Mouse (Mus musculus) heart, postnatal 0 days (tissue): ENCODE measurements around the gene Naa30. TPM values are rescaled to one million over a fixed set of nuclear protein-coding genes. Genes with fewer than 3 reads are reported as not detected.

Experiments
- ATAC-seq: fragments of 200-750 bp; cut with Nextera tagmentation; 2 replicates; pipeline ENCODE4 v1.8.0; 2017; ENCODE audit warnings: low read depth, moderate number of reproducible peaks, moderate library complexity; ENCODE audit not compliant: insufficient read depth
- DNase-seq: peaks from one replicate; pipeline ENCODE4 v3.0.0-alpha.2; 2016; ENCODE audit warnings: low spot score
- H3K27ac ChIP-seq: fragments of 300-500 bp; sonication (generic); 2 replicates; pipeline ENCODE4 v1.5.1; 2014; ENCODE audit warnings: low read depth, mild to moderate bottlenecking
- H3K27me3 ChIP-seq: fragments of 300-500 bp; sonication (generic); 2 replicates; pipeline ENCODE4 v1.6.1; 2014; ENCODE audit warnings: low read length, mixed read lengths; ENCODE audit not compliant: control insufficient read depth, insufficient read depth
- H3K36me3 ChIP-seq: fragments of 300-500 bp; sonication (generic); replicated peaks from 2 replicates; pipeline ENCODE4 v1.6.1; 2014; ENCODE audit warnings: low read length, mixed read lengths; ENCODE audit not compliant: control insufficient read depth, insufficient read depth
- H3K4me1 ChIP-seq: fragments of 300-500 bp; sonication (generic); 2 replicates; pipeline ENCODE4 v1.6.1; 2014; ENCODE audit warnings: antibody characterized with exemption; ENCODE audit not compliant: control insufficient read depth, insufficient read depth
- H3K4me2 ChIP-seq: fragments of 300-500 bp; sonication (generic); 2 replicates; pipeline ENCODE4 v1.6.1; 2014; ENCODE audit warnings: low read depth, mild to moderate bottlenecking, low read length, moderate library complexity
- H3K4me3 ChIP-seq: fragments of 300-500 bp; sonication (generic); 2 replicates; pipeline ENCODE4 v1.5.1; 2014; ENCODE audit warnings: low read depth, low read length
- H3K9ac ChIP-seq: fragments of 300-500 bp; sonication (generic); replicated peaks from 2 replicates; pipeline ENCODE4 v1.6.1; 2014; ENCODE audit warnings: low read depth, low read length, mixed read lengths
- H3K9me3 ChIP-seq: fragments of 300-500 bp; sonication (generic); replicated peaks from 2 replicates; pipeline ENCODE4 v1.6.1; 2016; ENCODE audit warnings: low read length; ENCODE audit not compliant: control insufficient read depth
- CTCF ChIP-seq: IDR thresholded peaks from 2 replicates; pipeline ENCODE4 v1.5.1; 2016; ENCODE audit warnings: antibody characterized with exemption, control low read depth, low read depth
- EP300 ChIP-seq: IDR thresholded peaks from 2 replicates; pipeline ENCODE4 v1.6.1; 2016; ENCODE audit warnings: antibody characterized with exemption, low read depth
- WGBS: fragments of 180-500 bp; shearing (Covaris S2); extraction: QIAGEN DNeasy Blood & Tissue Kit; methylation state at CpG from one replicate; pipeline ENCODE4 v1.1.7; 2014; 5-methylcytosine and 5-hydroxymethylcytosine counted together
- polyA plus RNA-seq: library from polyadenylated mRNA; unstranded; fragments of >200 nt; fragmentation: Nextera tagmentation; extraction: Ambion mirVana; gene quantifications from 2 replicates; pipeline ENCODE4 v1.2.1, GENCODE M21; 2015
- total RNA-seq: library from RNA; depleted of rRNA; stranded (reverse); fragments of >200 nt; gene quantifications from 2 replicates; pipeline ENCODE4 v1.2.3, GENCODE M21; 2014; ENCODE audit warnings: low replicate concordance

Gene Naa30
- total and polyA plus RNA-seq, 2 experiments from 2014 or later: 5.7 to 26.1 TPM

DNA sequence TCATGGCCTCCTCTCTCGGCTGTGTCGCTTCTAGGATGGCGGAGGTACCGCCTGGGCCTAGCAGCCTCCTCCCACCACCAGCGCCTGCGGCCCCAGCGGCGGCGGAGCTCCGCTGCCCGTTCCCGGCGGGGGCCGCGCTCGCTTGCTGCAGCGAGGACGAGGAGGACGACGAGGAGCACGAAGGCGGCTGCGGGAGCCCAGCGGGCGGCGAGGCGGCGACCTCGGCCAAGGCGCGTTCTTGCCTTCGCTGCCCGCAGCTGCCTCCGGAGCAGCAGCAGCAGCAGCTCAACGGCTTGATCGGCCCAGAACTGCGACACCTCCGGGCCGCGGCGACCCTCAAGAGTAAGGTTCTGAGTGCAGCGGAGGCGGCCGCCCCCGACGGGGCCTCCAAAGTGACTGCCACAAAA is 559 bp downstream of the Naa30 start:
- H3K36me3 ChIP-seq: no peaks in the 10 kb centered on the region; the same call in 1 of the 2 replicates
- H3K9me3 ChIP-seq: no peaks in the 10 kb centered on the region
- TF ChIP-seq CTCF: no peak
- TF ChIP-seq EP300: no peak
- ATAC-seq (peak; percentile 73), DNase-seq (peak; percentile 52)
- no peaks in the 10 kb centered on the region for H3K27me3 ChIP-seq
- H3K9ac ChIP-seq: peak overlapping the region; percentile 85
- WGBS: 0% methylated on average over 44 of the region's 46 CpGs
- peaks cover 15% of the 10 kb centered on the region for H3K4me1 ChIP-seq
- H3K4me3 ChIP-seq: peak overlapping the region; percentile 71
- H3K27ac ChIP-seq: peak overlapping the region; percentile 88
- peak overlapping the region; percentile 98 for H3K4me2 ChIP-seq

DNA sequence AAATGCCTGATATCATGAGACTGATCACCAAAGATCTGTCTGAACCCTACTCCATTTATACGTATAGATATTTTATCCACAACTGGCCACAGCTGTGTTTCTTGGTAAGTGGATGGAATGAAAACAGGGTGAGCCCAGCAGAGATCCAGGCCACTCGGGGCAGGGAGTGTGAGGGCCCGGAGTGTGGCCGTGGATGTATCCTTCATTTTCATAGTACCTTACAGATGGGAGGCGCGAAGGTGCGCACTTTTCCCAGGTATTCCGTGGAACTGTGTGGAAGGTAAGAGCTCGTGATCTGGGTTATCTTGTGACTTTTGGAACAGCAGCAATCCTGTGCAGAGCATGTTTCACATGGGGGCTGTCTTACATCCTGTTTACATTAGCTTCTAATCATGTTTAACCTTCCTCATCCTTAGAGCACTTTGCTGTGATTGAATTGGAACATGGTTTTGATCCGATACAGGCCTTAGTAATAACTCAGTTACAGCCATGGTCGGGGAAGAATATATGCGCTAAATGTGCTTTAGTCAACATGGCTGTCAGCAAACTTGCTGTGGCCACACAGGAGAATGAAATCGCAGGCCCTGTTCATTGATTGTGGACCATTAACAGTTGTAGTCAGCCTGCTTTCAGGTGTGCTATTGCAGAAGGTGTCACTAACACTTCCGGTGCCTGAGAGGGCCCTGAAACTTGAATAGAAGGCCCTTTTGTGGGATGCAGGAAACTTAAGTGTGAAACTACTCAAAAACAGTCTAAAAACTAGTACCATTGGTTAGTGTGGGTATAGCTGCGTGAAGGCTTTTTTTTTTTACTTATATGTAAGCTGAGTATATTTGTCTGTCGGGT is 1.5 kb downstream of the Naa30 start:
- peak overlapping the region; percentile 98 for H3K4me2 ChIP-seq
- no peaks in the 10 kb centered on the region for H3K9me3 ChIP-seq
- no peaks in the 10 kb centered on the region for H3K27me3 ChIP-seq
- peak overlapping the region; percentile 85 for H3K9ac ChIP-seq
- ATAC-seq (no peak), DNase-seq (no peak)
- peak overlapping the region; percentile 88 for H3K27ac ChIP-seq
- TF ChIP-seq CTCF (no peak), EP300 (no peak)
- peaks cover 15% of the 10 kb centered on the region for H3K4me1 ChIP-seq
- 33% methylated on average over 16 of the region's 16 CpGs for WGBS
- H3K4me3 ChIP-seq: peak overlapping the region; percentile 71
- peaks cover 6% of the 10 kb centered on the region for H3K36me3 ChIP-seq

DNA sequence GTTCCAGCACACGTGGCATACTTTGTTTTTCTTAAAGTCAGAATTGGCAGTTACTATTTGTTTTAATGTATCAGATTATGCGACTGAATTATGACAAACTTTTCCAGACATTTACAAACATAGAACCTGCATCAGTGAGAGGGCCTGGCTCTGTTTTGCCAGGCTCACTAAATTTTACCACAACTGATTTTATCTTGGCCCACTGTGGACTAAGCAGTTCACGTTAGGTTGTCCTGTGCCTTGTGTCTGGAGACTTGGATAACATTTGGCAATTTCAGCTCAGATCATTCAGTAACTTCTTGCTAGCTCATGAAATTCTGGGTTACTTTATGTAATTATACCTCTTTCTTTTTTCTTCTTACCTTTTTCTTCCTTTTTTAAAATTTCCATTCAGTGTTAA is 7.7 kb downstream of the Naa30 start:
- Histone ChIP-seq H3K9ac (no peak overlapping the region), H3K4me3 (no peak overlapping the region), H3K36me3 (peaks cover 35% of the 10 kb centered on the region), H3K4me1 (peaks cover 1% of the 10 kb centered on the region; the same call in 1 of the 2 replicates), H3K9me3 (no peaks in the 10 kb centered on the region), H3K27ac (no peak overlapping the region), H3K27me3 (no peaks in the 10 kb centered on the region), H3K4me2 (no peak overlapping the region)
- TF ChIP-seq EP300 (no peak), CTCF (no peak)
- WGBS: 76% methylated on average over 3 of the region's 3 CpGs
- DNase-seq (no peak), ATAC-seq (no peak)

DNA sequence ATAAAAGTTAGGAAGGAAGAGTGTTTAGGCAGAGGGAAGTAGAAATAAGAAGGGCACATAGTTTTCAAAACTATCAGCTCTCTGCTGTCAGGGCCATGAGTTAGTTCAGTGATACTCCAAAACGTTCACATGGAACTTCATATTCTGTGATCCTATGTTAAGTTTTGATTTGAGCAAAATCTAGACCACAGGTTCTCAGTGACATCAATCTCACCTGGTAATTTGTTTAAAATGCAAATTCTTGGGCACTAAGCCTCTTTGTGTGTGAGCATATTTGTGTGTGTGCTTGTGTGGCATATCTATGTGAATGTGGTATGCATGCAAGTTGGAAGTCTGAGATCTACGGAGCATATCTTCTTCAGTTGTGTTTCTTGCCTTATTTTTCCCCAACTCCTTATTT is 14.2 kb downstream of the Naa30 start:
- 82% methylated on average over 2 of the region's 2 CpGs for WGBS
- no peak overlapping the region for H3K27ac ChIP-seq
- no peak for TF ChIP-seq CTCF
- no peak for TF ChIP-seq EP300
- H3K9ac ChIP-seq: no peak overlapping the region
- H3K9me3 ChIP-seq: no peaks in the 10 kb centered on the region
- DNase-seq: no peak
- peaks cover 38% of the 10 kb centered on the region for H3K36me3 ChIP-seq
- H3K4me3 ChIP-seq: no peak overlapping the region
- H3K4me1 ChIP-seq: no peaks in the 10 kb centered on the region
- H3K27me3 ChIP-seq: no peaks in the 10 kb centered on the region
- ATAC-seq: no peak
- no peak overlapping the region for H3K4me2 ChIP-seq

DNA sequence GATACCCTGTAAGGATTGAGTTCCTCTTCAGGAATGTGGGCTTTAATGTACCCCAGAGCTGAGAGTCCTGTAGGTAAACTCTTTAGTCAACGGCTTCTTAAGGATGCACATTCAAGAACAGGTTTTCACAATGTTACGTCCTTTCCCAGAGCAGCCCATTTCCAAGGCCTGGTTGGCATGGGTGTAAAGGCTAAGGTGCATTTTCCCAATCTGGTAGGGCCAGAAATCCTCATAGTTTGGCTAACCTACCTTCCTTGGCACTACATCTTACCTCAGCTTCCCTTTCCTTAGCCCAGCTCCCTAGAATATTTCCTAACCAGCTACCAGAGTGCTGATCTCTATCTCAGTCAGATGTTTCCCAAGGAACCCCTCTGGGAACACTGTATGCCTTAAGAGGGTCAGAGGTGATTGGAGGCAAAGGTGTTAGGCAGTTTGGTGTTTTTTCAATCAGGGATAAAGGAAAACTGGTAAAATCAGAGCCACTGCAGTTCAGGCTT is 25.1 kb downstream of the Naa30 start:
- no peak for TF ChIP-seq CTCF
- no peak for TF ChIP-seq EP300
- ATAC-seq: no peak
- H3K9me3 ChIP-seq: no peaks in the 10 kb centered on the region
- no peaks in the 10 kb centered on the region for H3K36me3 ChIP-seq
- no peaks in the 10 kb centered on the region for H3K27me3 ChIP-seq
- no peak for DNase-seq
- 0 out of 2 replicates have a peak, but pooled peaks cover 10% of the 10 kb centered on the region for H3K4me1 ChIP-seq
- H3K9ac ChIP-seq: no peak overlapping the region
- H3K4me3 ChIP-seq: no peak overlapping the region
- no peak overlapping the region for H3K4me2 ChIP-seq
- WGBS: 93% methylated on average over 2 of the region's 2 CpGs
- H3K27ac ChIP-seq: no peak overlapping the region
